Mouse (Mus musculus): Measurements from ENCODE around the gene Gm49336. TPM values are rescaled to one million over a fixed set of nuclear protein-coding genes. Genes with fewer than 3 reads are reported as not detected.

The Gm49336 gene
- polyA plus RNA-seq, 1 experiment, result 91.3 TPM

DNA sequence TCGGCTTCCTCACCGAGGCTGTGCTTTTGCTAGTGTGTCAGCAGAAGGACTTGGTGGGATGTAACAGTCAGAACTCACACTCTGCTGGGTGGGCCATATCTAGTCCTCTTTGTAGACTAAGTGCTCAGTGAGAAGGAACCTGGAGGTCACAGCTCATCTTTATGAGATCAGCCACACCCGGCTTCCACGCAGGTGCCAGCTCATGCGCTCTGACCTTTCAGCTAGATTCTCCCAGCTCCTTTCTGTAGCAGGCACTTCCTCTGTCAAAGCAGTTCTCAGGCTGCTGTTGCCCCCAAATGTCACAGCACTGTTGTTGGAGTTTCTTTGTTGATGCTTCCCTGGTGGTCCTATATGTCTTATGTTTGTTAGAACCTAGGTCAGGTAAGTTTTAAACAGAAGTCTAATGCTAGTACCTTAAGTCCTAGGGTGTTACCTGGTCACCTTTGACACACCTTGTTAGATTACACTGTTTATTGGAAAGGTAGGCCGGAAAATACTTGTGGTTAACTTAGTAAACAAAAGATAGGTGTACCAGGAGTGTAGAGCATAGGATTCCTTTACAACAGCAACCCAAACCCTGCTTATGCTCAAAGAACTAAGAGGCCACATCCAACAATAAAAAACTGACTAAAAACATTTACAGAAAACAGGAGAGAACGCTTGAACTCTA is 35.0 kb upstream of the Gm49336 start:
- H3K27ac ChIP-seq (ENCODE audit: insufficient read depth, low read length), result no peak overlapping the region
- no peaks in the 10 kb centered on the region for H3K4me1 ChIP-seq (ENCODE audit: control insufficient read depth, insufficient read depth, low read length)
- no peak for TF ChIP-seq EP300 (IDR thresholded peaks at IDR 0.05; ENCODE audit: insufficient read depth, low read depth, low read length)
- TF ChIP-seq CTCF (IDR thresholded peaks at IDR 0.05; ENCODE audit: low read depth, low read length), result no peak
- no peak for TF ChIP-seq POLR2A (IDR thresholded peaks at IDR 0.05; ENCODE audit: insufficient read depth, low read length)
- no peaks in the 10 kb centered on the region for H3K36me3 ChIP-seq (ENCODE audit: control insufficient read depth, insufficient read depth, low read length, poor library complexity, severe bottlenecking)
- H3K27me3 ChIP-seq (ENCODE audit: control insufficient read depth, insufficient read depth, low read length, poor library complexity, severe bottlenecking), result no peaks in the 10 kb centered on the region
- H3K4me3 ChIP-seq (ENCODE audit: low read depth, low read length), result no peak overlapping the region
- no peak overlapping the region for H3K9ac ChIP-seq (ENCODE audit: low read depth, poor library complexity, severe bottlenecking)
- H3K9me3 ChIP-seq (replicated peaks; ENCODE audit: control insufficient read depth, insufficient read depth, low read length, poor library complexity, severe bottlenecking), result no peaks in the 10 kb centered on the region

DNA sequence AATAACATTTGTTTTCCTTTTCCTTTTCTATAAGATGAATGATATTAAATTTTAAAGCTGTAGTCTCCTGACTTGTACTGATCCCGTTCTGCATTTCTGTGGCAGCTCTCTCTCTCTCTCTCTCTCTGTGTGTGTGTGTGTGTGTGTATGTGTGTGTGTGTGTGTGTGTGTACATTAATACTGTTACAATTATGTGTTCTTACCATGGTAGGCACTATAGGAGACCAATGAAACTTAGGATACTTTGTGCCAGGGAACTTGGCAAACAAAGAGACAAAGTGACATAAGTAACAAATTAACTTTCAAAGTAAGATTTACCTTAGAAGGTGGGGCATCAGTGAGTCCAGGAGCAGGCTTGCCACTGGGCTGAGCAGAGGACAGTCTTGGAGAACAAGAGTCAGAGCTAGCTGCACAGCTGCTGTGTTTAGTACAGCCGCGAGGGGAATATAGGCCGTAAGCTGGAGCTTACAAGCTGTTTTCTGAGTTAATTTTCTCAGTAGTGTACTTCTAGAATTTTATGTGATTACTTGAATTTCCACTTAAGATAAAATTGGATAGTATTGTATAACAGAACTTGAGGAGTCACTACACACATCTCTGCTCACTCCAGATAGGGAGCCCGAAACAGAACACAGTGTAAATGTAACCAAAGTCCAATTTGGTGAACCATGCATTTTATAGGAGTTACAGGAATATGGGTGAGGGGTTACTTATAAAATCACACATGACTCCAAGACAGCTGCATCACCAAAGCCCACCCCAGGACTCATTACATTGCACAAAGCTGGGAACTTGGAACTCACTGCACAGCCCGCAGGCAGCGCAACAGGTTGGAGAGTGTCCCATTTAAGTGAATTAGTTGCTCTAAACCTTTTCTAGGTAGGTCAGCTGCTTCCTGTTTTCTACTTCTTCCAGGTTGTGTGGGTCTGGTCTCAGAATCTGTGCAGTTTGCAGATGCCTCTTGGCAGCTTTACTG is 24.3 kb upstream of the Gm49336 start:
- TF ChIP-seq POLR2A (IDR thresholded peaks at IDR 0.05; ENCODE audit: insufficient read depth, low read length), result no peak
- no peak for TF ChIP-seq EP300 (IDR thresholded peaks at IDR 0.05; ENCODE audit: insufficient read depth, low read depth, low read length)
- TF ChIP-seq CTCF (IDR thresholded peaks at IDR 0.05; ENCODE audit: low read depth, low read length), result no peak
- H3K4me1 ChIP-seq (ENCODE audit: control insufficient read depth, insufficient read depth, low read length), result no peaks in the 10 kb centered on the region
- no peak overlapping the region for H3K27ac ChIP-seq (ENCODE audit: insufficient read depth, low read length)
- no peaks in the 10 kb centered on the region for H3K27me3 ChIP-seq (ENCODE audit: control insufficient read depth, insufficient read depth, low read length, poor library complexity, severe bottlenecking)
- H3K9me3 ChIP-seq (replicated peaks; ENCODE audit: control insufficient read depth, insufficient read depth, low read length, poor library complexity, severe bottlenecking), result no peaks in the 10 kb centered on the region
- H3K4me3 ChIP-seq (ENCODE audit: low read depth, low read length), result no peak overlapping the region
- no peaks in the 10 kb centered on the region for H3K36me3 ChIP-seq (ENCODE audit: control insufficient read depth, insufficient read depth, low read length, poor library complexity, severe bottlenecking)
- no peak overlapping the region for H3K9ac ChIP-seq (ENCODE audit: low read depth, poor library complexity, severe bottlenecking)

DNA sequence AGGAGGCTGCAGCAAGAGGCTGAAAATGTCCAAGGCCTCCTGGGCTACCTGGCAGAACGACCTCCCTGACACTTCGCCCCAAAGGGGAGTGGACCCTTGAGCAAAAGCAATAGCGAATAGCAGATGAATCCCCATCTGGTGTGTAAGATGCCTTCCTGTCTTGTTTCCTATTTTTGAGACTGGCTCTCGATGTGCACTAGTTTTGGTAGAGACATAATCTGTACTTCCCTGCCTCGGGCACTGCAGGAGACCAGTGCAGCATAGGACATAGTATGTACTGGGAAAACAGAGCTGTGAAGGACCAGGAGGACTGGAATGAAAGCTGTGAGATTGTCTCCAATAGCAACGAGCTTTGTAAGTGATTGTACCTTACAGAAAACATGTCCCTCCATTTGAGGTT is 22.0 kb upstream of the Gm49336 start:
- Histone ChIP-seq H3K27me3 (ENCODE audit: control insufficient read depth, insufficient read depth, low read length, poor library complexity, severe bottlenecking) (no peaks in the 10 kb centered on the region), H3K4me3 (ENCODE audit: low read depth, low read length) (no peak overlapping the region), H3K4me1 (ENCODE audit: control insufficient read depth, insufficient read depth, low read length) (no peaks in the 10 kb centered on the region), H3K9me3 (replicated peaks; ENCODE audit: control insufficient read depth, insufficient read depth, low read length, poor library complexity, severe bottlenecking) (no peaks in the 10 kb centered on the region), H3K27ac (ENCODE audit: insufficient read depth, low read length) (no peak overlapping the region), H3K9ac (ENCODE audit: low read depth, poor library complexity, severe bottlenecking) (no peak overlapping the region), H3K36me3 (ENCODE audit: control insufficient read depth, insufficient read depth, low read length, poor library complexity, severe bottlenecking) (no peaks in the 10 kb centered on the region)
- TF ChIP-seq EP300 (IDR thresholded peaks at IDR 0.05; ENCODE audit: insufficient read depth, low read depth, low read length) (no peak), CTCF (IDR thresholded peaks at IDR 0.05; ENCODE audit: low read depth, low read length) (no peak), POLR2A (IDR thresholded peaks at IDR 0.05; ENCODE audit: insufficient read depth, low read length) (no peak)

DNA sequence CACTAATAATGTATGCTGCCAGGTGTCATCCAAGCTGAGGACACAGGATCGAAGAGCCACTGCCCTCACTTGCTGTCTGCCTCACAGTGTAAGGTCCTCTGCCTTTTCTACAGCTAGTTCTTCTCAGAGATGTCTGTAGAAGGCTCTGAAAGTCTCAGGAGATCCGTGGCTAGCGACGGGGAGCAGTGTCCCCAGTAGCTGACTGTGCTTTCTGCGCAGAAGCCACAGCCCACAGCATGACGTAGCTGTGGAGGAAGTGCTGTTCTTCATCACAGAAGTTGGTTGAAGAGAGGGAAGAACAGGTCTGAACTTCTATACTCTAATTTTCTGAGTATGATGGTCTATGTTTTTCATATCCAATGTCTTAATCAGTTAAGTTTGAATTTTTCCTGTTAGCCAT is 18.0 kb upstream of the Gm49336 start:
- Histone ChIP-seq H3K36me3 (ENCODE audit: control insufficient read depth, insufficient read depth, low read length, poor library complexity, severe bottlenecking) (no peaks in the 10 kb centered on the region), H3K27me3 (ENCODE audit: control insufficient read depth, insufficient read depth, low read length, poor library complexity, severe bottlenecking) (no peaks in the 10 kb centered on the region), H3K27ac (ENCODE audit: insufficient read depth, low read length) (no peak overlapping the region), H3K9ac (ENCODE audit: low read depth, poor library complexity, severe bottlenecking) (no peak overlapping the region), H3K4me3 (ENCODE audit: low read depth, low read length) (no peak overlapping the region), H3K4me1 (ENCODE audit: control insufficient read depth, insufficient read depth, low read length) (no peaks in the 10 kb centered on the region), H3K9me3 (replicated peaks; ENCODE audit: control insufficient read depth, insufficient read depth, low read length, poor library complexity, severe bottlenecking) (no peaks in the 10 kb centered on the region)
- no peak for TF ChIP-seq EP300 (IDR thresholded peaks at IDR 0.05; ENCODE audit: insufficient read depth, low read depth, low read length)

DNA sequence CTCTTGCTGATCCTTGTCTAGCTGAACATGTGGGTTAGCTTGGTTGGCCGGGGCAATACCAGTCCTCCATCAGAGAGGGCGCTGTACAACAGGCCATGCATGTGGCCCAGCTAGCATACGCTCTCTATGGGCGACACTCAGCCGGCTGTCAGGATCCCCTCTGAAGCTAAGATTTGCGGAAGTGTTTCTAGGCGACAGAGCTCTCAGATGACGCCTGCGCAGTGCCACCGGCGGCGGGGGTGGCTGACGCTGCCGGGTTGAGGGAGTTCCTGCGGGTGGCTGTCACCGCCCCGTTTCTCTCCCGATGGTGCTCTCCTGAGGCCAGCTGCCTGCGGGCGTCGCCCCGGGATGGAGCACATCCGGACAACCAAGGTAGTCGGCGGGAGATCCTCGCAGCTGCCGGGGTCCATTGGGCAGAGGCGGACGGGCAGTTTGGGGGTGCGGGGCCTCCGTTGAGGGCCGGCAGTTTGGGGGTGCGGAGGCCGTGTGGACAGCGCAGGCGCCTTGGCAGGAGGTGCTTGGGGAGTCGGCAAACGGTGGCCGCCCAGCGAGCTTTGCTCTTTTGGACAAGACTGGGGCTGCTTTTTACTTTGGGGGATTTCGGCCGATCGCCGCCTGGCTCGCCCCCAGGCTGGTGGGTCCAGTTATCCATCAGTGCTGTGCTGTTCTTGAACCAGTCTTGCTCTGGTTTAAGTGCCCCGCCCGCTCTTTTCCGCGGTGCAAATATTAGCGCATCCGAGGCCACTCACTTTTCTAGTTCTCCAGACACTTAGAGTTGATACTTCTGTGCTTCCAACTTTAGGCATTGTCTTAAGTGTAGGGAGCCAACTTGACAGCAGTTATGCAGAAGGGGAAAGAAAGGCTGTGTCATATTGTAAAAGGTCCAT is 13.9 kb upstream of the Gm49336 start, which contains the start of gene Mtmr6:
Mtmr6 (plus strand) TSS at position 239 of the 887 bp plus-strand sequence.
- Histone ChIP-seq H3K27ac (ENCODE audit: insufficient read depth, low read length) (no peak within 1 kb of the TSS), H3K9me3 (replicated peaks; ENCODE audit: control insufficient read depth, insufficient read depth, low read length, poor library complexity, severe bottlenecking) (no peaks in the 10 kb centered on the region), H3K36me3 (ENCODE audit: control insufficient read depth, insufficient read depth, low read length, poor library complexity, severe bottlenecking) (no peaks in the 10 kb centered on the region), H3K4me1 (ENCODE audit: control insufficient read depth, insufficient read depth, low read length) (no peaks in the 10 kb centered on the region), H3K4me3 (ENCODE audit: low read depth, low read length) (peak within 1 kb of the TSS; percentile 76), H3K27me3 (ENCODE audit: control insufficient read depth, insufficient read depth, low read length, poor library complexity, severe bottlenecking) (no peaks in the 10 kb centered on the region), H3K9ac (ENCODE audit: low read depth, poor library complexity, severe bottlenecking) (peak within 1 kb of the TSS; percentile 62)
- TF ChIP-seq CTCF (IDR thresholded peaks at IDR 0.05; ENCODE audit: low read depth, low read length) (peak; percentile 81), POLR2A (IDR thresholded peaks at IDR 0.05; ENCODE audit: insufficient read depth, low read length) (no peak), EP300 (IDR thresholded peaks at IDR 0.05; ENCODE audit: insufficient read depth, low read depth, low read length) (0 out of 2 replicates have a peak, but pooled peaks have one; percentile 28)

All from ES-Bruce4 (cell line).